Mouse (Mus musculus) bone marrow, adult 2 months (tissue): ENCODE measurements at regions not wholly inside any gene's neighbourhood (a gene's known extent, or its start where the extent isn't known, plus 50 kb on each side); places are given as distances from the start of the nearest gene placed in this dataset.

Experiments
- CTCF ChIP-seq: fragments of 200-500 bp; IDR thresholded peaks from 2 replicates; pipeline ENCODE4 v1.5.1; 2011; ENCODE audit warnings: low read length, control low read depth; ENCODE audit not compliant: control insufficient read depth, insufficient read depth
- POLR2A ChIP-seq: fragments of 200-500 bp; IDR thresholded peaks from 2 replicates; pipeline ENCODE4 v1.6.1; 2011; ENCODE audit warnings: low read depth, mild to moderate bottlenecking, control low read depth, low read length, borderline replicate concordance; ENCODE audit not compliant: control insufficient read depth

DNA sequence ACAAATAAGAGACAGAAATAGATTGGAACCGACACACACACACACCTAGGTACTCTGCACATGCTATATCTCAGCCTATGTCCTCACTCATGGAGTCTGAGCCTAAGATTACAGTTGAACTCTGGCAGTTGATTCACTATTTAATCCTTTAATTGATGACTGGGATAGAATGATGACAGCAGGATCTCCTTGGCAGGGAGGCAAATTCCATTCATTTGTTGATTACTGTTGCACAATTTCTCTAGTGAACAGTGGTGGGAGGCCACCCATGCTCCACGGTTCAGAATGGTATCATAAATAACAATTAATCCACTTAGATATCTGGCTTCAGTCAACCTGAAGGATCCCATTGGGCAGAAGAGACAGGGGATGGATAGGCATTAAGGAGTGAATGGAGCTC is 181.3 kb upstream of the Auts2 start:
- TF ChIP-seq CTCF (no peak), POLR2A (no peak)
